Mouse (Mus musculus): Measurements from ENCODE around the gene Tlr5. TPM values are rescaled to one million over a fixed set of nuclear protein-coding genes. Genes with fewer than 3 reads are reported as not detected.
A peak's percentile ranks its signal among the peaks of the same experiment; 100 is the strongest.

Gene Tlr5
- polyA plus RNA-seq (2015; fragmentation: Nextera tagmentation; extraction: Ambion mirVana): 1.1 and 1.2 TPM in 2 replicates

- H3K9me3 ChIP-seq (replicated peaks; ENCODE audit: control insufficient read depth, low read length): no peaks in the 10 kb centered on the region
- H3K36me3 ChIP-seq (ENCODE audit: control insufficient read depth, insufficient read depth): no peaks in the 10 kb centered on the region
- peak; percentile 22; the same call in 1 of the 2 replicates for ATAC-seq (ENCODE audit: low read depth)
- no peak within 1 kb of the TSS for H3K27ac ChIP-seq (ENCODE audit: low read length)
- peak within 1 kb of the TSS; percentile 49 for H3K4me2 ChIP-seq (ENCODE audit: low read depth, low read length)
- H3K4me3 ChIP-seq (ENCODE audit: low read depth, low read length): peak within 1 kb of the TSS; percentile 42
- peaks cover 12% of the 10 kb centered on the region for H3K4me1 ChIP-seq (ENCODE audit: control insufficient read depth, low read depth, low read length)
- peak within 1 kb of the TSS; percentile 13; the same call in 1 of the 2 replicates for H3K9ac ChIP-seq (ENCODE audit: low read depth, low read length)
- H3K27me3 ChIP-seq (ENCODE audit: control insufficient read depth, insufficient read depth, low read depth, low read length): no peaks in the 10 kb centered on the region
- 14% methylated on average over 21 of the region's 21 CpGs for WGBS (ENCODE audit: insufficient replicate concordance)
These were observed at the start of gene Tlr5 for GRCm38 (mm10) chr1:182954287-182955046. TSS of gene Tlr5 (plus strand) at chr1:182954788.

GRCm38 (mm10) chr1:182905669-182906068 lies 48.9 kb upstream of the Tlr5 start:
- H3K27me3 ChIP-seq (ENCODE audit: control insufficient read depth, insufficient read depth, low read depth, low read length): no peaks in the 10 kb centered on the region
- no peak overlapping the region for H3K4me2 ChIP-seq (ENCODE audit: low read depth, low read length)
- ATAC-seq (ENCODE audit: low read depth): no peak
- no peak overlapping the region for H3K9ac ChIP-seq (ENCODE audit: low read depth, low read length)
- H3K27ac ChIP-seq (ENCODE audit: low read length): no peak overlapping the region
- H3K4me1 ChIP-seq (ENCODE audit: control insufficient read depth, low read depth, low read length): no peaks in the 10 kb centered on the region
- 47% methylated on average over 3 of the region's 3 CpGs for WGBS (ENCODE audit: insufficient replicate concordance)
- no peaks in the 10 kb centered on the region for H3K36me3 ChIP-seq (ENCODE audit: control insufficient read depth, insufficient read depth)
- H3K4me3 ChIP-seq (ENCODE audit: low read depth, low read length): no peak overlapping the region
- no peaks in the 10 kb centered on the region for H3K9me3 ChIP-seq (replicated peaks; ENCODE audit: control insufficient read depth, low read length)

- Histone ChIP-seq H3K27ac (ENCODE audit: low read length) (no peak overlapping the region), H3K9ac (ENCODE audit: low read depth, low read length) (no peak overlapping the region), H3K4me2 (ENCODE audit: low read depth, low read length) (no peak overlapping the region), H3K9me3 (replicated peaks; ENCODE audit: control insufficient read depth, low read length) (no peaks in the 10 kb centered on the region), H3K4me1 (ENCODE audit: control insufficient read depth, low read depth, low read length) (no peaks in the 10 kb centered on the region), H3K4me3 (ENCODE audit: low read depth, low read length) (no peak overlapping the region), H3K27me3 (ENCODE audit: control insufficient read depth, insufficient read depth, low read depth, low read length) (no peaks in the 10 kb centered on the region), H3K36me3 (ENCODE audit: control insufficient read depth, insufficient read depth) (no peaks in the 10 kb centered on the region)
- ATAC-seq (ENCODE audit: low read depth): peak; percentile 81
- WGBS (ENCODE audit: insufficient replicate concordance): 24% methylated on average over 14 of the region's 14 CpGs
These were observed 46.2 kb upstream of the Tlr5 start for GRCm38 (mm10) chr1:182908050-182909036.

GRCm38 (mm10) chr1:182909066-182909465 lies 45.5 kb upstream of the Tlr5 start:
- H3K4me1 ChIP-seq (ENCODE audit: control insufficient read depth, low read depth, low read length): no peaks in the 10 kb centered on the region
- H3K4me3 ChIP-seq (ENCODE audit: low read depth, low read length): no peak overlapping the region
- WGBS (ENCODE audit: insufficient replicate concordance): 48% methylated on average over 3 of the region's 3 CpGs
- no peaks in the 10 kb centered on the region for H3K36me3 ChIP-seq (ENCODE audit: control insufficient read depth, insufficient read depth)
- no peak for ATAC-seq (ENCODE audit: low read depth)
- H3K27ac ChIP-seq (ENCODE audit: low read length): no peak overlapping the region
- H3K9me3 ChIP-seq (replicated peaks; ENCODE audit: control insufficient read depth, low read length): no peaks in the 10 kb centered on the region
- no peak overlapping the region for H3K4me2 ChIP-seq (ENCODE audit: low read depth, low read length)
- H3K9ac ChIP-seq (ENCODE audit: low read depth, low read length): no peak overlapping the region
- H3K27me3 ChIP-seq (ENCODE audit: control insufficient read depth, insufficient read depth, low read depth, low read length): no peaks in the 10 kb centered on the region

- Histone ChIP-seq H3K4me1 (ENCODE audit: control insufficient read depth, low read depth, low read length) (no peaks in the 10 kb centered on the region), H3K4me3 (ENCODE audit: low read depth, low read length) (no peak overlapping the region), H3K27me3 (ENCODE audit: control insufficient read depth, insufficient read depth, low read depth, low read length) (no peaks in the 10 kb centered on the region), H3K9me3 (replicated peaks; ENCODE audit: control insufficient read depth, low read length) (no peaks in the 10 kb centered on the region), H3K27ac (ENCODE audit: low read length) (no peak overlapping the region), H3K36me3 (ENCODE audit: control insufficient read depth, insufficient read depth) (no peaks in the 10 kb centered on the region), H3K9ac (ENCODE audit: low read depth, low read length) (no peak overlapping the region), H3K4me2 (ENCODE audit: low read depth, low read length) (no peak overlapping the region)
- no peak for ATAC-seq (ENCODE audit: low read depth)
- WGBS (ENCODE audit: insufficient replicate concordance): 48% methylated on average over 5 of the region's 5 CpGs
These were observed 45.0 kb upstream of the Tlr5 start for GRCm38 (mm10) chr1:182909596-182909995.

GRCm38 (mm10) chr1:182912591-182912990 lies 42.0 kb upstream of the Tlr5 start:
- no peak overlapping the region for H3K4me3 ChIP-seq (ENCODE audit: low read depth, low read length)
- H3K9ac ChIP-seq (ENCODE audit: low read depth, low read length): no peak overlapping the region
- H3K9me3 ChIP-seq (replicated peaks; ENCODE audit: control insufficient read depth, low read length): no peaks in the 10 kb centered on the region
- no peak for ATAC-seq (ENCODE audit: low read depth)
- WGBS (ENCODE audit: insufficient replicate concordance): 48% methylated on average over 2 of the region's 2 CpGs
- H3K27ac ChIP-seq (ENCODE audit: low read length): no peak overlapping the region
- H3K4me1 ChIP-seq (ENCODE audit: control insufficient read depth, low read depth, low read length): no peaks in the 10 kb centered on the region; the same call in none of the 2 replicates
- H3K27me3 ChIP-seq (ENCODE audit: control insufficient read depth, insufficient read depth, low read depth, low read length): no peaks in the 10 kb centered on the region
- no peak overlapping the region for H3K4me2 ChIP-seq (ENCODE audit: low read depth, low read length)
- H3K36me3 ChIP-seq (ENCODE audit: control insufficient read depth, insufficient read depth): no peaks in the 10 kb centered on the region

- no peaks in the 10 kb centered on the region for H3K9me3 ChIP-seq (replicated peaks; ENCODE audit: control insufficient read depth, low read length)
- WGBS (ENCODE audit: insufficient replicate concordance): 52% methylated on average over 4 of the region's 4 CpGs
- H3K4me3 ChIP-seq (ENCODE audit: low read depth, low read length): no peak overlapping the region
- no peak overlapping the region for H3K27ac ChIP-seq (ENCODE audit: low read length)
- peak; percentile 86 for ATAC-seq (ENCODE audit: low read depth)
- no peaks in the 10 kb centered on the region for H3K27me3 ChIP-seq (ENCODE audit: control insufficient read depth, insufficient read depth, low read depth, low read length)
- H3K4me1 ChIP-seq (ENCODE audit: control insufficient read depth, low read depth, low read length): no peaks in the 10 kb centered on the region; the same call in none of the 2 replicates
- H3K9ac ChIP-seq (ENCODE audit: low read depth, low read length): no peak overlapping the region
- H3K4me2 ChIP-seq (ENCODE audit: low read depth, low read length): no peak overlapping the region
- no peaks in the 10 kb centered on the region for H3K36me3 ChIP-seq (ENCODE audit: control insufficient read depth, insufficient read depth)
These were observed 40.3 kb upstream of the Tlr5 start for GRCm38 (mm10) chr1:182914121-182914908.

- 64% methylated on average over 5 of the region's 5 CpGs for WGBS (ENCODE audit: insufficient replicate concordance)
- Histone ChIP-seq H3K4me3 (ENCODE audit: low read depth, low read length) (no peak overlapping the region), H3K9me3 (replicated peaks; ENCODE audit: control insufficient read depth, low read length) (no peaks in the 10 kb centered on the region), H3K27me3 (ENCODE audit: control insufficient read depth, insufficient read depth, low read depth, low read length) (no peaks in the 10 kb centered on the region), H3K27ac (ENCODE audit: low read length) (no peak overlapping the region), H3K9ac (ENCODE audit: low read depth, low read length) (no peak overlapping the region), H3K4me1 (ENCODE audit: control insufficient read depth, low read depth, low read length) (no peaks in the 10 kb centered on the region; the same call in none of the 2 replicates), H3K36me3 (ENCODE audit: control insufficient read depth, insufficient read depth) (no peaks in the 10 kb centered on the region), H3K4me2 (ENCODE audit: low read depth, low read length) (no peak overlapping the region)
- no peak for ATAC-seq (ENCODE audit: low read depth)
These were observed 38.4 kb upstream of the Tlr5 start for GRCm38 (mm10) chr1:182916166-182916565.

Data from liver, embryonic 16.5 days (tissue).